Mouse (Mus musculus) hindbrain, embryonic 11.5 days (tissue): ENCODE measurements around the gene Hnrnpa1. TPM values are rescaled to one million over a fixed set of nuclear protein-coding genes. Genes with fewer than 3 reads are reported as not detected.

Source experiments
- ATAC-seq: fragments of 200-750 bp; cut with Nextera tagmentation; 2 replicates; pipeline ENCODE4 v1.8.0; 2017; ENCODE audit warnings: mild to moderate bottlenecking, moderate TSS enrichment, moderate library complexity; ENCODE audit not compliant: low FRiP score
- DNase-seq: peaks from one replicate; pipeline ENCODE4 v3.0.0-alpha.2; 2015; ENCODE audit warnings: low spot score
- H3K27ac ChIP-seq: fragments of 300-500 bp; sonication (generic); 2 replicates; pipeline ENCODE4 v1.5.1; 2014; ENCODE audit warnings: mild to moderate bottlenecking, low read depth, low read length
- H3K27me3 ChIP-seq: fragments of 300-500 bp; sonication (generic); 2 replicates; pipeline ENCODE4 v1.6.1; 2014; ENCODE audit warnings: mild to moderate bottlenecking, low read length, moderate library complexity, mixed read lengths; ENCODE audit not compliant: control insufficient read depth, insufficient read depth
- H3K36me3 ChIP-seq: fragments of 300-500 bp; sonication (generic); 2 replicates; pipeline ENCODE4 v1.6.1; 2014; ENCODE audit warnings: mild to moderate bottlenecking, low read length, moderate library complexity, mixed read lengths; ENCODE audit not compliant: control insufficient read depth, insufficient read depth
- H3K4me1 ChIP-seq: fragments of 300-500 bp; sonication (generic); replicated peaks from 2 replicates; pipeline ENCODE4 v1.6.1; 2014; ENCODE audit warnings: low read length, mixed read lengths; ENCODE audit not compliant: control insufficient read depth, insufficient read depth
- H3K4me2 ChIP-seq: fragments of 300-500 bp; sonication (generic); replicated peaks from 2 replicates; pipeline ENCODE4 v1.6.1; 2014; ENCODE audit warnings: mild to moderate bottlenecking, low read depth, low read length
- H3K4me3 ChIP-seq: fragments of 300-500 bp; sonication (generic); 2 replicates; pipeline ENCODE4 v1.5.1; 2014; ENCODE audit warnings: low read depth, low read length
- H3K9ac ChIP-seq: fragments of 300-500 bp; sonication (generic); 2 replicates; pipeline ENCODE4 v1.6.1; 2014; ENCODE audit warnings: low read depth, low read length
- H3K9me3 ChIP-seq: fragments of 300-500 bp; sonication (generic); 2 replicates; pipeline ENCODE4 v1.6.1; 2016; ENCODE audit warnings: low read length; ENCODE audit not compliant: control insufficient read depth
- WGBS: fragments of 180-500 bp; shearing (Covaris S2); extraction: QIAGEN DNeasy Blood & Tissue Kit; methylation state at CpG from one replicate; pipeline ENCODE4 v1.1.7; 2014; 5-methylcytosine and 5-hydroxymethylcytosine counted together
- polyA plus RNA-seq: library from polyadenylated mRNA; unstranded; fragments of >200 nt; fragmentation: Nextera tagmentation; extraction: Ambion mirVana; gene quantifications from 2 replicates; pipeline ENCODE4 v1.2.1, GENCODE M21; 2014

The Hnrnpa1 gene
- polyA plus RNA-seq, 1 experiment from 2014 or later, result 1,311 TPM

GRCm38 (mm10) chr15:103279750-103280149 is 39.5 kb downstream of the Hnrnpa1 start:
- no peak for ATAC-seq
- Histone ChIP-seq H3K9ac (no peak overlapping the region), H3K36me3 (no peaks in the 10 kb centered on the region), H3K27me3 (no peaks in the 10 kb centered on the region), H3K4me1 (no peaks in the 10 kb centered on the region), H3K4me3 (no peak overlapping the region), H3K4me2 (no peak overlapping the region), H3K27ac (no peak overlapping the region), H3K9me3 (no peaks in the 10 kb centered on the region)
- WGBS, result 67% methylated on average over 3 of the region's 3 CpGs
- peak; percentile 47 for DNase-seq

- peak; percentile 68 for DNase-seq
- H3K4me2 ChIP-seq, result no peak overlapping the region
- no peaks in the 10 kb centered on the region for H3K4me1 ChIP-seq
- no peaks in the 10 kb centered on the region for H3K36me3 ChIP-seq
- no peaks in the 10 kb centered on the region for H3K9me3 ChIP-seq
- no peak overlapping the region for H3K4me3 ChIP-seq
- no peak for ATAC-seq
- no peak overlapping the region for H3K9ac ChIP-seq
- no peaks in the 10 kb centered on the region for H3K27me3 ChIP-seq
- H3K27ac ChIP-seq, result no peak overlapping the region
- WGBS, result 78% methylated on average over 3 of the region's 3 CpGs
Measured at GRCm38 (mm10) chr15:103280817-103281464, 40.7 kb downstream of the Hnrnpa1 start.

- no peaks in the 10 kb centered on the region for H3K4me1 ChIP-seq
- ATAC-seq, result no peak
- no peak for DNase-seq
- no peaks in the 10 kb centered on the region for H3K27me3 ChIP-seq
- H3K4me3 ChIP-seq, result no peak overlapping the region
- WGBS, result 95% methylated on average over 3 of the region's 3 CpGs
- no peak overlapping the region for H3K27ac ChIP-seq
- H3K9ac ChIP-seq, result no peak overlapping the region
- H3K36me3 ChIP-seq, result no peaks in the 10 kb centered on the region
- no peaks in the 10 kb centered on the region for H3K9me3 ChIP-seq
- no peak overlapping the region for H3K4me2 ChIP-seq
Measured at GRCm38 (mm10) chr15:103281465-103282205, 41.4 kb downstream of the Hnrnpa1 start.

GRCm38 (mm10) chr15:103284066-103284465 is 43.8 kb downstream of the Hnrnpa1 start:
- no peaks in the 10 kb centered on the region for H3K27me3 ChIP-seq
- H3K9me3 ChIP-seq, result no peaks in the 10 kb centered on the region
- no peak for ATAC-seq
- H3K4me2 ChIP-seq, result no peak overlapping the region
- 62% methylated on average over 3 of the region's 3 CpGs for WGBS
- H3K4me1 ChIP-seq, result no peaks in the 10 kb centered on the region
- no peak overlapping the region for H3K4me3 ChIP-seq
- DNase-seq, result peak; percentile 76
- H3K27ac ChIP-seq, result no peak overlapping the region
- no peaks in the 10 kb centered on the region for H3K36me3 ChIP-seq
- no peak overlapping the region for H3K9ac ChIP-seq

- no peak for ATAC-seq
- no peak overlapping the region for H3K27ac ChIP-seq
- H3K9me3 ChIP-seq, result no peaks in the 10 kb centered on the region
- H3K4me1 ChIP-seq, result no peaks in the 10 kb centered on the region
- no peaks in the 10 kb centered on the region for H3K36me3 ChIP-seq
- no peak overlapping the region for H3K4me3 ChIP-seq
- no peaks in the 10 kb centered on the region for H3K27me3 ChIP-seq
- DNase-seq, result no peak
- H3K9ac ChIP-seq, result no peak overlapping the region
- WGBS, result 56% methylated on average over 2 of the region's 2 CpGs
- H3K4me2 ChIP-seq, result no peak overlapping the region
Measured at GRCm38 (mm10) chr15:103284647-103285046, 44.4 kb downstream of the Hnrnpa1 start.

- no peak overlapping the region for H3K9ac ChIP-seq
- H3K4me3 ChIP-seq, result no peak overlapping the region
- no peaks in the 10 kb centered on the region for H3K4me1 ChIP-seq
- WGBS, result 88% methylated on average over 1 of the region's 1 CpGs
- H3K9me3 ChIP-seq, result no peaks in the 10 kb centered on the region
- no peak overlapping the region for H3K4me2 ChIP-seq
- ATAC-seq (no peak), DNase-seq (no peak)
- H3K27ac ChIP-seq, result no peak overlapping the region
- no peaks in the 10 kb centered on the region for H3K27me3 ChIP-seq
- H3K36me3 ChIP-seq, result no peaks in the 10 kb centered on the region
Measured at GRCm38 (mm10) chr15:103285778-103286417, 45.7 kb downstream of the Hnrnpa1 start.

- no peak for DNase-seq
- 0 out of 2 replicates have a peak overlapping the region, but pooled peaks have one; percentile 59 for H3K27ac ChIP-seq
- no peak overlapping the region for H3K4me3 ChIP-seq
- no peaks in the 10 kb centered on the region for H3K9me3 ChIP-seq
- H3K27me3 ChIP-seq, result no peaks in the 10 kb centered on the region
- ATAC-seq, result peak; percentile 25; the same call in 1 of the 2 replicates
- 42% methylated on average over 5 of the region's 5 CpGs for WGBS
- H3K4me1 ChIP-seq, result no peaks in the 10 kb centered on the region
- H3K4me2 ChIP-seq, result no peak overlapping the region
- 0 out of 2 replicates have a peak, but pooled peaks cover 2% of the 10 kb centered on the region for H3K36me3 ChIP-seq
- no peak overlapping the region for H3K9ac ChIP-seq
Measured at GRCm38 (mm10) chr15:103289600-103289999, 49.4 kb downstream of the Hnrnpa1 start.

- no peak for ATAC-seq
- 0 out of 2 replicates have a peak, but pooled peaks cover 2% of the 10 kb centered on the region for H3K36me3 ChIP-seq
- no peak for DNase-seq
- H3K9ac ChIP-seq, result no peak overlapping the region
- no peaks in the 10 kb centered on the region for H3K9me3 ChIP-seq
- no peak overlapping the region for H3K4me3 ChIP-seq
- no peak overlapping the region for H3K4me2 ChIP-seq
- no peak overlapping the region for H3K27ac ChIP-seq
- no peaks in the 10 kb centered on the region for H3K27me3 ChIP-seq
- 81% methylated on average over 6 of the region's 6 CpGs for WGBS
- peaks cover under 1% of the 10 kb centered on the region; the same call in 1 of the 2 replicates for H3K4me1 ChIP-seq
Measured at GRCm38 (mm10) chr15:103290417-103290816, 50.2 kb downstream of the Hnrnpa1 start.
